Mouse (Mus musculus) stomach, postnatal 0 days (tissue): ENCODE measurements around the gene Olfr1393.

Experiments
- CTCF ChIP-seq: IDR thresholded peaks from 2 replicates; pipeline ENCODE4 v1.5.1; 2016; ENCODE audit warnings: antibody characterized with exemption, low read depth, mild to moderate bottlenecking, moderate library complexity
- EP300 ChIP-seq: optimal IDR thresholded peaks from 2 replicates; pipeline ENCODE3; 2016; ENCODE audit warnings: antibody characterized with exemption

GRCm38 (mm10) chr11:49246523-49246922, 31.6 kb upstream of the Olfr1393 start:
- TF ChIP-seq CTCF (no peak), EP300 (no peak)
